Mouse (Mus musculus) spleen, postnatal 10 days (tissue): Measurements from ENCODE around the gene Exoc4.

Experiments used
- DNase-seq, 2 experiments: peaks; one replicate each; pipeline ENCODE4 v3.0.0; 2021 to 2022; ENCODE audit warnings: low spot score in 2 of 2

Exoc4 gene

GRCm38 (mm10) chr6:33930087-33930945, 681.4 kb downstream of the Exoc4 start:
- DNase-seq = no peak

GRCm38 (mm10) chr6:33937906-33938305, 689.0 kb downstream of the Exoc4 start:
- no peak for DNase-seq

- DNase-seq = no peak
These were observed 690.3 kb downstream of the Exoc4 start for GRCm38 (mm10) chr6:33939169-33939568.

- no peak for DNase-seq
These were observed 698.1 kb downstream of the Exoc4 start for GRCm38 (mm10) chr6:33946911-33947489.

- DNase-seq = no peak
These were observed 701.2 kb downstream of the Exoc4 start for GRCm38 (mm10) chr6:33950113-33950512.

GRCm38 (mm10) chr6:33955469-33955868, 706.6 kb downstream of the Exoc4 start:
- DNase-seq = no peak

- DNase-seq = no peak
These were observed 709.4 kb downstream of the Exoc4 start for GRCm38 (mm10) chr6:33958281-33958680.

- DNase-seq = no peak
These were observed 711.9 kb downstream of the Exoc4 start for GRCm38 (mm10) chr6:33960766-33961165.

- DNase-seq = no peak
These were observed 714.2 kb downstream of the Exoc4 start for GRCm38 (mm10) chr6:33963092-33963491.

GRCm38 (mm10) chr6:33965571-33965970, 716.7 kb downstream of the Exoc4 start:
- no peak for DNase-seq

GRCm38 (mm10) chr6:33968746-33969145, 719.9 kb downstream of the Exoc4 start:
- DNase-seq = no peak

GRCm38 (mm10) chr6:33972801-33973200, 723.9 kb downstream of the Exoc4 start:
- no peak for DNase-seq

- DNase-seq = no peak
These were observed 727.7 kb downstream of the Exoc4 start for GRCm38 (mm10) chr6:33976576-33976975.

- DNase-seq = no peak
These were observed 728.6 kb downstream of the Exoc4 start for GRCm38 (mm10) chr6:33977448-33977847.

- DNase-seq = no peak
These were observed 729.0 kb downstream of the Exoc4 start for GRCm38 (mm10) chr6:33977880-33978279.

- no peak for DNase-seq
These were observed 733.8 kb downstream of the Exoc4 start for GRCm38 (mm10) chr6:33982709-33983108.

- no peak for DNase-seq
These were observed 738.2 kb downstream of the Exoc4 start for GRCm38 (mm10) chr6:33987132-33987531.

GRCm38 (mm10) chr6:33992213-33993034, 743.5 kb downstream of the Exoc4 start:
- no peak for DNase-seq

- no peak for DNase-seq
These were observed 745.0 kb downstream of the Exoc4 start for GRCm38 (mm10) chr6:33993842-33994241.

GRCm38 (mm10) chr6:33998590-33998989, 749.7 kb downstream of the Exoc4 start:
- no peak for DNase-seq

- no peak for DNase-seq
These were observed 750.6 kb downstream of the Exoc4 start for GRCm38 (mm10) chr6:33999530-33999929.

GRCm38 (mm10) chr6:34000644-34001043, 751.8 kb downstream of the Exoc4 start:
- DNase-seq = no peak
